Mouse (Mus musculus): ENCODE measurements around the gene Slc25a47. TPM values are rescaled to one million over a fixed set of nuclear protein-coding genes. Genes with fewer than 3 reads are reported as not detected.
A peak's percentile ranks its signal among the peaks of the same experiment; 100 is the strongest.

Slc25a47 gene
- polyA plus RNA-seq, 1 experiment from 2014 or later = 4.3 TPM

DNA sequence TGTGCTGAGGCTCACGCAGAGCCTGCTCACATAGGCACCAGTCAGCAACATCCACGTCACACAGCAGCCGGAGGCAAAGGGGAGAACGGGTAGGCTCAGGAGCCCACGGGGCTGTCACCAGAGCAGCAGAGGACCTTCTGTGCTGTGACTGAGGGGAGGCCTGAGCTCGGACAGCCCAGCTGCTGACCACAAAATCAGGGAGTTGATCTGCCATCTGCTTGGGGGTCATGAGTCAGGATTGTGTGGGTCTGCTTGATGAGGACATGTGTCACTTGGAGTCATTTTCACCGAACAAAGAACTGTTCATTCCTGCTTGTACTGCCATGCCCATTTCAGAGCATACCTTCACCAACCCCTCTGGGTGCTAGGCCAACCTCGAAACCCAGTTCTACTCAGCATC lies 20.3 kb downstream of the Slc25a47 start:
- TF ChIP-seq EP300 (optimal IDR thresholded peaks at IDR 0.05) (no peak), CTCF (IDR thresholded peaks at IDR 0.05; ENCODE audit: low read depth) (no peak)
- ATAC-seq (ENCODE audit: low FRiP score, low TSS enrichment) = no peak
- no peak overlapping the region for H3K4me2 ChIP-seq (replicated peaks; ENCODE audit: low read depth)
- H3K36me3 ChIP-seq (ENCODE audit: control insufficient read depth, insufficient read depth, low read length) = 0 out of 2 replicates have a peak, but pooled peaks cover 2% of the 10 kb centered on the region
- H3K9me3 ChIP-seq (ENCODE audit: control insufficient read depth, low read length) = no peaks in the 10 kb centered on the region
- no peak overlapping the region for H3K27ac ChIP-seq (replicated peaks)
- DNase-seq (ENCODE audit: low spot score) = no peak
- H3K4me1 ChIP-seq (replicated peaks; ENCODE audit: control insufficient read depth, insufficient read depth) = no peaks in the 10 kb centered on the region
- H3K27me3 ChIP-seq (ENCODE audit: control insufficient read depth, insufficient read depth, low read length) = no peaks in the 10 kb centered on the region
- no peak overlapping the region for H3K9ac ChIP-seq (ENCODE audit: low read length)
- 74% methylated on average over 8 of the region's 8 CpGs for WGBS
- no peak overlapping the region for H3K4me3 ChIP-seq (ENCODE audit: low read depth, low read length)

DNA sequence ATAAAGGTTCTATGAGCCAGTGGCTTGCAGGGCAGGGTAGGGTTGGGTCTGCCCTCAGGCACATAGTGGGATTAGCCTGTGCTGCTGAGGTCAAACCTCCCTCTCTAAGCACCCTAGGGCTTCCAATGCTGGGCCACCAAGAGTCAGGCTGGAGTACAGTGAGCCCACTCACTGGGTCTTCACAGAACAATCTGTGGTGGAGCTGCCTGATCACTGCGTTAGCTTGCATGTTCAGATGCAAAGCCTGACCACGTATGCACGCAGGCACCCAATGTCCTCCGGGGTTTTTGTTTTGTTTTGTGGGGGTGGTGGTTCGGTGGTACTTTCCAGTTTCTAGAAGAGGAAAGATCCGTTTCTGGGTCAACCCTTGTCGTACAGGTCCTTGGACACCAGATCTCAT lies 21.3 kb downstream of the Slc25a47 start:
- Histone ChIP-seq H3K4me1 (replicated peaks; ENCODE audit: control insufficient read depth, insufficient read depth) (no peaks in the 10 kb centered on the region), H3K9ac (ENCODE audit: low read length) (no peak overlapping the region), H3K36me3 (ENCODE audit: control insufficient read depth, insufficient read depth, low read length) (peaks cover 3% of the 10 kb centered on the region; the same call in 1 of the 2 replicates), H3K4me2 (replicated peaks; ENCODE audit: low read depth) (no peak overlapping the region), H3K4me3 (ENCODE audit: low read depth, low read length) (no peak overlapping the region), H3K27me3 (ENCODE audit: control insufficient read depth, insufficient read depth, low read length) (no peaks in the 10 kb centered on the region), H3K27ac (replicated peaks) (peak overlapping the region; percentile 24; the same call in 1 of the 2 replicates), H3K9me3 (ENCODE audit: control insufficient read depth, low read length) (no peaks in the 10 kb centered on the region)
- DNase-seq (ENCODE audit: low spot score) (no peak), ATAC-seq (ENCODE audit: low FRiP score, low TSS enrichment) (no peak)
- TF ChIP-seq EP300 (optimal IDR thresholded peaks at IDR 0.05) (no peak), CTCF (IDR thresholded peaks at IDR 0.05; ENCODE audit: low read depth) (no peak)
- WGBS = 74% methylated on average over 7 of the region's 7 CpGs

DNA sequence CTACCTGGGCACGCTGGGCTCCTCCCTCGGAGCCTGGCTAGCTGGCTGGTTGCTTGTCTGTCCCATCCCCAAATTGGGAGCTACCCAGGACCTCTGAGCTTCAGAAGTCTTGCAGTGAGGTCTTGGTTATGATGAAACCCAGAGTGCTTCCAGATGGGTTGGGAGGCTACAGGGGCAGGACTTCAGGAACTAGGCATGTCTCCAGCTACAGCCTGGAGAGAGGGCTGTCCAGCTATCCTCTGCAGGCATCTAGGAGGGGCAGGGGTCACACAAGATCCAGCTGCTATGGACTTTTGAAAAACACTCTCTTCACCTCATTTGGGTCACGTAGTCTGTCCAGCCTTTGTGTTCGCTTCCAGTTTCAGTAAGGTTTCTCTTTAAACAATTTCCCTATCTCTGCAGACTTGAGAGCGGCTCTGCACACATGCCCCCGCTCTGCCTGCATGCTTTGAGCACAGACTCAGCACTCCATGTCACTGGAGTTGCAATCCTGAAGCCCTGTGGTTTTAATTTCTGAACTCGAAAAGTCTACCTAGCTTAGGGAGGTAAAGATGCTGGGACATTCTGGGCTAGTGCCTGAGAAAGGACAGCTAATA lies 21.8 kb downstream of the Slc25a47 start:
- Histone ChIP-seq H3K9ac (ENCODE audit: low read length) (no peak overlapping the region), H3K36me3 (ENCODE audit: control insufficient read depth, insufficient read depth, low read length) (peaks cover 8% of the 10 kb centered on the region), H3K9me3 (ENCODE audit: control insufficient read depth, low read length) (no peaks in the 10 kb centered on the region), H3K27ac (replicated peaks) (peak overlapping the region; percentile 53), H3K4me1 (replicated peaks; ENCODE audit: control insufficient read depth, insufficient read depth) (no peaks in the 10 kb centered on the region), H3K4me3 (ENCODE audit: low read depth, low read length) (no peak overlapping the region), H3K27me3 (ENCODE audit: control insufficient read depth, insufficient read depth, low read length) (no peaks in the 10 kb centered on the region), H3K4me2 (replicated peaks; ENCODE audit: low read depth) (no peak overlapping the region)
- no peak for DNase-seq (ENCODE audit: low spot score)
- ATAC-seq (ENCODE audit: low FRiP score, low TSS enrichment) = peak; percentile 14; the same call in 1 of the 2 replicates
- TF ChIP-seq CTCF (IDR thresholded peaks at IDR 0.05; ENCODE audit: low read depth) (no peak), EP300 (optimal IDR thresholded peaks at IDR 0.05) (no peak)
- 57% methylated on average over 7 of the region's 7 CpGs for WGBS

DNA sequence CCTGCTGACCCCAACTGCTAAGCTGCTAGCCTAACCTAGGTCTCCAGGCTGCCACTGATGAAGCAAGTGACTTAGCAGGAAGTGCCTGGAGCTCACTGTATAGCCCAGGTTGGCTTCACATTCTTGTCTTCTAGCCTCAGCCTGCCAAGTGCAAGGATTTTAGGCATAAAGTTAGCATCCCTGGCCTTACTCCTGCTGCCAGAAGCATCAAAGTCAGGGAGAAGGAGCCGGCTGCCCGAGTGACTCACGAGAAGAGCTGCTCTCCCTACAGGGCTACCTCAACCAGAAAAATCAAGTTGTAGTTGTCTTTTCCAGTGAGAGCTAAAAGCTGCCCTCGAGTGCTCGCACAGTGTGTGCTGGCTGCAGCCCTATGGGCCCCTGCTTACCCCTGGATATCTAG lies 22.6 kb downstream of the Slc25a47 start:
- H3K4me2 ChIP-seq (replicated peaks; ENCODE audit: low read depth) = no peak overlapping the region
- TF ChIP-seq CTCF (IDR thresholded peaks at IDR 0.05; ENCODE audit: low read depth) = no peak
- no peak for TF ChIP-seq EP300 (optimal IDR thresholded peaks at IDR 0.05)
- DNase-seq (ENCODE audit: low spot score) (no peak), ATAC-seq (ENCODE audit: low FRiP score, low TSS enrichment) (no peak)
- WGBS = 67% methylated on average over 5 of the region's 5 CpGs
- H3K27ac ChIP-seq (replicated peaks) = peak overlapping the region; percentile 53
- H3K9me3 ChIP-seq (ENCODE audit: control insufficient read depth, low read length) = no peaks in the 10 kb centered on the region
- H3K27me3 ChIP-seq (ENCODE audit: control insufficient read depth, insufficient read depth, low read length) = no peaks in the 10 kb centered on the region
- no peak overlapping the region for H3K4me3 ChIP-seq (ENCODE audit: low read depth, low read length)
- peaks cover 16% of the 10 kb centered on the region for H3K36me3 ChIP-seq (ENCODE audit: control insufficient read depth, insufficient read depth, low read length)
- no peaks in the 10 kb centered on the region for H3K4me1 ChIP-seq (replicated peaks; ENCODE audit: control insufficient read depth, insufficient read depth)
- H3K9ac ChIP-seq (ENCODE audit: low read length) = no peak overlapping the region

DNA sequence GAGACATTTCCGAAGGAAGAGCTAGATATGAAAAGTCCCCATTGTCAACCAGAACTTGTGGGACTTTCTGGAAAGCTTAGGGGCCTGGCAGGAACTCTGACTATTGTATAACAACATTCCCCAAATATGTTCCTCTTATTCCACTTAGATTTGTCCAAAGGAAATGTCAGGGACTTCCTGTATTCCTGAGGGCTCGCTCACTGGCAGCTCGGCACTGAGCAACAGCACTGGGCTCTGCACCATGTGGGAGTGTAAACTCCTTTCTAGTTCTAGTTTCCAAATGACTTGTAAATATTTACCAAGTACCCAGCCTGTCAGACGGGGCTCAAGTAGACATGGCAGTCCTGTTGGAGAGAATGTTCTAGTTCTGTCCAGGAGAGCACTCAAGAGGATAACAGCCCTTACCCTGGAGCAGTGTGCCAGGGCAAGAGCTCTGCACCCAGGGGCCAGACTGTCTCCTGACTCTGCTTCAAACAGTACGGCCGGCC lies 29.2 kb downstream of the Slc25a47 start:
- no peaks in the 10 kb centered on the region for H3K27me3 ChIP-seq (ENCODE audit: control insufficient read depth, insufficient read depth, low read length)
- H3K9me3 ChIP-seq (ENCODE audit: control insufficient read depth, low read length) = no peaks in the 10 kb centered on the region
- no peak overlapping the region for H3K4me2 ChIP-seq (replicated peaks; ENCODE audit: low read depth)
- DNase-seq (ENCODE audit: low spot score) (no peak), ATAC-seq (ENCODE audit: low FRiP score, low TSS enrichment) (peak; percentile 57)
- peak overlapping the region; percentile 53 for H3K27ac ChIP-seq (replicated peaks)
- no peak overlapping the region for H3K4me3 ChIP-seq (ENCODE audit: low read depth, low read length)
- no peak for TF ChIP-seq EP300 (optimal IDR thresholded peaks at IDR 0.05)
- no peak for TF ChIP-seq CTCF (IDR thresholded peaks at IDR 0.05; ENCODE audit: low read depth)
- 49% methylated on average over 6 of the region's 6 CpGs for WGBS
- H3K4me1 ChIP-seq (replicated peaks; ENCODE audit: control insufficient read depth, insufficient read depth) = no peaks in the 10 kb centered on the region
- H3K36me3 ChIP-seq (ENCODE audit: control insufficient read depth, insufficient read depth, low read length) = peaks cover 30% of the 10 kb centered on the region
- no peak overlapping the region for H3K9ac ChIP-seq (ENCODE audit: low read length)

DNA sequence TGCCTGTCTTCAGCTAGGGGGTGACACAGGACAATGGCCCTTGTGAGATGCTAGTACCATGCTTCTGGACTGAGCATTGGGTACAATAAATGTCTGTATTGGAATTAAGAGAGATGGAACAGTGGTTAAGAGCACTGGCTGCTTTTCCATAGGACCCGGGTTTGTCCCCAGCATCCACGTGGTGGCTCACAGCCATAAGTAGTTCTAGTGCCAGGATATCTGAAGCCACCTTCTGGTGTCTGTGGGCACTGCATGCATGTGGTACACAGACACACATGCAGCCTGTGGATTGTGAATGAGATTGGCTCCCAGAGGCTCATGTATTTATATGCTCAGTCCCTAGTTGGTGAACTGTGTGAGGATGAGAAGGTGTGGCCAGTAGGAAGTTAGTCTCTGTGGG lies 33.7 kb downstream of the Slc25a47 start:
- H3K36me3 ChIP-seq (ENCODE audit: control insufficient read depth, insufficient read depth, low read length) = peaks cover 14% of the 10 kb centered on the region; the same call in 1 of the 2 replicates

More for the DNA sequence above, 33.7 kb downstream of the Slc25a47 start:
- Histone ChIP-seq H3K4me3 (ENCODE audit: low read depth, low read length) (no peak overlapping the region), H3K4me2 (replicated peaks; ENCODE audit: low read depth) (no peak overlapping the region), H3K4me1 (replicated peaks; ENCODE audit: control insufficient read depth, insufficient read depth) (no peaks in the 10 kb centered on the region), H3K9me3 (ENCODE audit: control insufficient read depth, low read length) (no peaks in the 10 kb centered on the region), H3K27me3 (ENCODE audit: control insufficient read depth, insufficient read depth, low read length) (no peaks in the 10 kb centered on the region), H3K27ac (replicated peaks) (no peak overlapping the region), H3K9ac (ENCODE audit: low read length) (no peak overlapping the region)
- ATAC-seq (ENCODE audit: low FRiP score, low TSS enrichment) (no peak), DNase-seq (ENCODE audit: low spot score) (no peak)
- TF ChIP-seq CTCF (IDR thresholded peaks at IDR 0.05; ENCODE audit: low read depth) = peak; percentile 56
- no peak for TF ChIP-seq EP300 (optimal IDR thresholded peaks at IDR 0.05)
- WGBS = 85% methylated on average over 2 of the region's 2 CpGs
